Mouse (Mus musculus) right cerebral cortex, postnatal 10 days (tissue): ENCODE data around the gene Ets1.
A peak's percentile ranks its signal among the peaks of the same experiment; 100 is the strongest.

Experiments used
- DNase-seq, 2 experiments: peaks; one replicate each; pipeline ENCODE4 v3.0.0; 2021; ENCODE audit warnings: low spot score in 2 of 2

Gene Ets1

GRCm38 (mm10) chr9:32635627-32636385 lies at the start of gene Ets1:
Gene Ets1 (plus strand): TSS chr9:32636221.
- DNase-seq = no peak

GRCm38 (mm10) chr9:32589900-32590299 lies 46.1 kb upstream of the Ets1 start:
- DNase-seq = peak; percentile 76 to 88

GRCm38 (mm10) chr9:32590571-32590970 lies 45.5 kb upstream of the Ets1 start:
- DNase-seq = peak in 1 of 2 experiments; percentile 30

GRCm38 (mm10) chr9:32591732-32592582 lies 44.1 kb upstream of the Ets1 start:
- DNase-seq = peak; percentile 77 to 87

- DNase-seq = no peak
Observed at GRCm38 (mm10) chr9:32592583-32592890, 43.5 kb upstream of the Ets1 start.

GRCm38 (mm10) chr9:32593816-32594215 lies 42.2 kb upstream of the Ets1 start:
- no peak for DNase-seq

GRCm38 (mm10) chr9:32594346-32594745 lies 41.7 kb upstream of the Ets1 start:
- DNase-seq = no peak

GRCm38 (mm10) chr9:32595076-32595820 lies 40.8 kb upstream of the Ets1 start:
- no peak for DNase-seq

GRCm38 (mm10) chr9:32596366-32596765 lies 39.7 kb upstream of the Ets1 start:
- DNase-seq = no peak

- DNase-seq = no peak
Observed at GRCm38 (mm10) chr9:32601953-32602352, 34.1 kb upstream of the Ets1 start.

GRCm38 (mm10) chr9:32603097-32603496 lies 32.9 kb upstream of the Ets1 start:
- no peak for DNase-seq

GRCm38 (mm10) chr9:32607218-32607617 lies 28.8 kb upstream of the Ets1 start:
- DNase-seq = no peak

GRCm38 (mm10) chr9:32608831-32609610 lies 27.0 kb upstream of the Ets1 start:
- DNase-seq = no peak

- DNase-seq = no peak
Observed at GRCm38 (mm10) chr9:32610218-32610617, 25.8 kb upstream of the Ets1 start.

- DNase-seq = no peak
Observed at GRCm38 (mm10) chr9:32610631-32611030, 25.4 kb upstream of the Ets1 start.

- no peak for DNase-seq
Observed at GRCm38 (mm10) chr9:32611340-32611739, 24.7 kb upstream of the Ets1 start.

GRCm38 (mm10) chr9:32612426-32612825 lies 23.6 kb upstream of the Ets1 start:
- DNase-seq = no peak

- DNase-seq = no peak
Observed at GRCm38 (mm10) chr9:32612861-32613421, 23.1 kb upstream of the Ets1 start.

GRCm38 (mm10) chr9:32614191-32614590 lies 21.8 kb upstream of the Ets1 start:
- no peak for DNase-seq

- no peak for DNase-seq
Observed at GRCm38 (mm10) chr9:32615461-32615860, 20.6 kb upstream of the Ets1 start.

GRCm38 (mm10) chr9:32615986-32616385 lies 20.0 kb upstream of the Ets1 start:
- DNase-seq = no peak
